Mouse (Mus musculus): Measurements from ENCODE around the gene Hoxb1. TPM values are rescaled to one million over a fixed set of nuclear protein-coding genes. Genes with fewer than 3 reads are reported as not detected.

Gene Hoxb1
- polyA plus RNA-seq, 1 experiment, result not detected

DNA sequence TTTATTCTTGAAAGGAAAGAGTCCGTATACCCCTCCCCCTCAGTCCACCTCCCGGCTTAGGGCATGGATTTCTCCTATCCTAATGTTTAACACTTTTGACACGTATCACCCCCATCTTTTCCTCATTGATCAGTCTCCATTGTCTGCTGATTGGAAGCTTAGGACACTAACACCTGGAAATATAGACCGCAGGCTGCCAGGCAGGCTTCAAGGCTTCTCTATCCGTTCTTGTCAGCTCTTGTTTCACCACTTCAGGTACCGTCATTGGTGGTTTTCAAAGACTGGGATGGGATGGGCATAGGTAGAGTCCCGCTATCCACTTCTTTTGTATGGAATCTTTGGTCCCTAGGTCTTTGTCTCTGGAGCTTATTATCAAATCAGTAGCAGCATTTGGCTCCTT lies 38.4 kb upstream of the Hoxb1 start:
- no peak for TF ChIP-seq GATA1 (IDR thresholded peaks at IDR 0.05; ENCODE audit: low read length)

DNA sequence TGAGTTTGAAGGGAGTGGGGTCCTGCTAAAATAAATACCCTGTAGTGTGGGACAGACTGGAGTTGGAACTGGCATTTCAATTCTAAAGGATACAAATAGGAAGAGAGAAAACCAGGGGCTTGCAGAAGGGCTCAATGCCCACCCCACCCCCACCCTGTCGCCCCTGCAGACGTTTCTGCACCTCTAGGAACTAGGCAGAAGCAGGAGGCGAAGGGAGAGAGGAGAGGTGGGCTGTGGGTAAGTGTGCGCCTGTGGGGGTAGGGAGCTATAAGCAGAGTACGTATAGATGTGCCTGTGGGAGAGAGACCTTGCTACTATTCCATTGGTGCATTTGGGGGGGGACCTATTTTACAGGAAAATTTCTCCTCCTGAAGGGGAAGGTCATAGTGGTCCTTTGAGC lies 37.8 kb upstream of the Hoxb1 start:
- TF ChIP-seq GATA1 (IDR thresholded peaks at IDR 0.05; ENCODE audit: low read length), result no peak

DNA sequence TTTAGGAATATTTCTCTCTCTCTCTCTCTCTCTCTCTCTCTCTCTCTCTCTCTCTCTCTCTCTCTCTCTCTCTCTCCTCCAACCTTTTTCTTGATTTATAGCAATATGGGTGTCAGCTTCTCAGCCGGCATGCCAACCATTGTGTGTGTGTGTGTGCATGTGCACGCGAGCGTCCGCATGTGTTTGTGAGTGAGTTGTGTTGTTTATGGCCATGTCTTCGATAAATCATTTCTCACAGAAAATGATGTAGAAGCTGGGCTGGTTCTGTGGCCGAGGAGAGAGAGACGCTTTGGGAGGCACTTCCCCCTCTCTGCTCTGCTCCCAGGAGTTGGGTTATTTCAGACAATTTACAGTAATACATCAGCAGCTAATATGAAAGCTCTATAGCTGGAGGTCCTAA lies 36.9 kb upstream of the Hoxb1 start:
- TF ChIP-seq GATA1 (IDR thresholded peaks at IDR 0.05; ENCODE audit: low read length), result no peak

DNA sequence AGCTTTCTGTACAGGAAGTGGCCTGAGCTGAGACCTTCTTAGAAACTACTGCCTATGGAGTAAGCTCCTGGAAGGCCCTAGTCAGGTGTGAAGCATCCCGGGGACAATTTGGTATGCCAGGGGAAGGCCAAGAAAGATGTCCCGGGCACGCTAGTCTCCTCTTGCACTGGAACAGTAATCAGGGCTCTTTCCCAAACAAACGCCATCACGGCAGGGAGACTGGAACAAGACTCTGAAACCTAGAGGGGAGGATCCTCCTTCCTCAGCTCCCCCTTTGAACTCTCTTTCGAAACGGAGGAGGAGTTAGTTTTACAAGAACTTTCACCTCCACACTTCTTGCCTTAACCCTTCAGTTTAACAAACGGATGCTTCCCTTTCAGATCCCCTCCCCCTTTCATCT lies 33.4 kb upstream of the Hoxb1 start:
- no peak for TF ChIP-seq GATA1 (IDR thresholded peaks at IDR 0.05; ENCODE audit: low read length)

DNA sequence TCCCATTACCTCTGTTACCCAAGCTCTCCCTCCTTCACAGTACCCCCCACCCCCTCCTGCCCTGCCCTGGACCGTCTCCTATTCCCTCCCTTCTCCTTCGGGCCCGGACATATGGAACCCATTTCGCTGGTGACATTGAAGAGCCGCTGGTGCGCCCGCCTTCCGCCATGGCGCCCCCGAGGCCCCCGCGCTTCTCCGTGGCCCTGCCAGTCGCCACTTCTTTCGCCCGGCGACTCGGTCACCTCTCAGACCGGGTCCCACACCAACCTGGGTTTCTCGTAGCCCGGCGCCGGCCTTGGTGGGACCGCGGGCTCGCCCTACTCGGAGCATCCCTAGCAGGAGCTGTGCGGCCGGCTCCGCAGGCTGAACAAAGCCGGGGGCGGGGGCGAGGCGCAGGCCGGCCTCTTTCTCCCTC lies 32.9 kb upstream of the Hoxb1 start:
- no peak for TF ChIP-seq GATA1 (IDR thresholded peaks at IDR 0.05; ENCODE audit: low read length)

DNA sequence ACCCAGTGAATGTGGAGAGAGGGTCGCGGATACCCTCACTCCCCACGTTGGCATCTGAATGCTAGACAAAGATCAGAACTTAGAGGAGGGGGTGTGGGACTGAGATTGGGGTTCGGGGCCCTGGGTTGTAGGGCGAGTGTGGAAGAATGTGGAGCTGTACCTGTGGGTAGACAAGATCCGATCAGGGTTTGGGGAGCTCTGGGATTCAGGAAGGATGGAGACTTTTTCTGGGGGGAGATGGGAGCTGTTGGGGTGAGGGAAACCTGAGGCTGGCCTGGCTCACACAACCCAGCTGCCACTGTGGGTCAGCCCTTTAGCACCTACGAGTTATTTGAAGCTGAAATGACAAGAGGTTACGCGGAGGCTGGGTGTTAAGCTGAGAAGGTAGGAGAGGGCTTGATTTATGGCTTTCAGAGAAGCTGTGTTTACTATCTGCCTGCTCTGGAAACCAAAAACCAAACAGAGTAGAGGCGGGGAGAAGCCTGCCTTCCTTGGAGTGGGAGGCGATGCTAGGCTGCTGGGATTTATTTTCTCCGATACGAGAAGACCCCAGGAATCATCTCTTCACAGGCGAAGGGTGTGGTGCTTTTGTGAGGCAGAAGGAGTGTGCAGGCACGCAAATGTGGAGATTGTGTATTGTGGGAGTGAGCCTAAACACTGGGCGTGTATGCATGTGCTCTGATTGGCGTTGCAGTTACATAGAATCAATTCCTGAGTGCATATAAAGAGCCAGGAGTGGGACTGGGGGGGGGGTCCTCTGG lies 32.1 kb upstream of the Hoxb1 start:
- no peak for TF ChIP-seq GATA1 (IDR thresholded peaks at IDR 0.05; ENCODE audit: low read length)

DNA sequence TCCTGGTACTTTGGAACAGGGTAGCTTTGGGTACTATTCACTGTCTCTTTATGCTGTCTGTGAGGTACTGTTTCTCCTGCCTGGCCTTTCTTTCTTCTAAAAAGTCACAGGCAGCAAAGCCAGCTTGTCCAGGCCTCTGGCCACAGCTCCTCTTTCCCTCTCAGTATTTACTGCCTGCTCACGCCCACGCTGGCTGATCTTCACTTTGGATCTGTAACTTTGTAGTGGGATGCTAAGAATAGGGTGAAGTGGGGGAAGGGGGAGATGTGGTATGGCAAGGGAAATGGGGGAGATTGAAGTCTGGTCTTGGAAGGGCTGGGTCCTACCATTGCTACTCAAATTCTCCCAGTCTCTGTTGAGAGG lies 31.6 kb upstream of the Hoxb1 start:
- TF ChIP-seq GATA1 (IDR thresholded peaks at IDR 0.05; ENCODE audit: low read length), result no peak

DNA sequence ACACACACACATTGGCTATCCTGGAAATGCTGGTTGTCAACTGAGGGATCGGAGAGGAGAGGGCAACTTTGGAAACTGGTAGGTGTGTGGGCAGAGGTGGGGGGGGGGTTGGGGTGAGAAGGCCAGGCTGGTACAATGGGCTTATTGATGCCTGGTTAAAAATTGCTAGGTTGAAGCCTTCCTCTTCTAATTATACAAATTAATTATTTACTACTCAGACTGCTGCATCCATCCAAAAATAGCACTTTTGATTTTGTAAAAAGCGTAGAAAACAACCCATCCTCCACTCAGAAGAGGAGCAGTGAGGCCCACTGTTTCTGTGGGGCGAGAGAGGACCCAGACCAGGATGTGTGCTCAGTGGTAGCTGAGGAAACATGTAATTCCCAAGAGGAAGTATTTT lies 30.6 kb upstream of the Hoxb1 start:
- no peak for TF ChIP-seq GATA1 (IDR thresholded peaks at IDR 0.05; ENCODE audit: low read length)

DNA sequence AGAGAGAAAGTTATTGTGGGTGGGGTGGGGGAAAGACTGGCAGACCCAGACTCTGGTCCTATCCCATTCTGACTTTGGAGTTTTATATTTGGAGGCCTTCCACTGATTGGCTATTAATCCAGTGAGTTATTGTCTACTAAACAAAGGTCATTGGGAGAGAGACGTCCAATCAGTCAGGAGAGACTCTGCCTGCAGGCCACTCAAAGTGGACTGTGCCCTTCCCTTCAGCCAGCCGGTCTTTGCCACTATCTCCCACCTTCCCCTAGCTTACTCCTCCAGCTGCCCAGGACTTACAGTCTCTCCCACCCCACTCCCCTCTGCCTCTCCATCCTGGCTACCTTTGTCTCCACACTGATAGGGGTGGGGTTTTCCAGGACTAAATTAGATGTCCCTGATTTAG lies 29.0 kb upstream of the Hoxb1 start:
- no peak for TF ChIP-seq GATA1 (IDR thresholded peaks at IDR 0.05; ENCODE audit: low read length)

DNA sequence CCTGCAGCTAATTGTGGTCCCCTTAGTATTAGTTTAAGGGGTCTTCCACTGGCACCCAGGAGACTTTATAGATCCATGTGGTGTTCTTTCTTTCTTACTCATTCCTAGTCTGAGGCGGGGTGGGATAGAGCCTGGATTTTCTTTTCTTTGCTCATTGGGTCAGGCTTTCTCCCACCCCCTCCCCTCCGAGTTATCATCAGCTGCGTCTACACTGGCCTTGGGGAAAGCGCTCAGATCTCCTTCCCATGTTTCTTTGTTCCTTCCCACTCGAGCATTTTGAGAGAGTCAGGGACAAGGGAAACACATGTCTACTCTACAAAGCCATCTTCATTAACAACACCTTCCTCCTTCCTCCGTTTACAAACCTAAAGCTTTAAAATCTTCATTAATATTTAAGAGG lies 28.5 kb upstream of the Hoxb1 start:
- no peak for TF ChIP-seq GATA1 (IDR thresholded peaks at IDR 0.05; ENCODE audit: low read length)

DNA sequence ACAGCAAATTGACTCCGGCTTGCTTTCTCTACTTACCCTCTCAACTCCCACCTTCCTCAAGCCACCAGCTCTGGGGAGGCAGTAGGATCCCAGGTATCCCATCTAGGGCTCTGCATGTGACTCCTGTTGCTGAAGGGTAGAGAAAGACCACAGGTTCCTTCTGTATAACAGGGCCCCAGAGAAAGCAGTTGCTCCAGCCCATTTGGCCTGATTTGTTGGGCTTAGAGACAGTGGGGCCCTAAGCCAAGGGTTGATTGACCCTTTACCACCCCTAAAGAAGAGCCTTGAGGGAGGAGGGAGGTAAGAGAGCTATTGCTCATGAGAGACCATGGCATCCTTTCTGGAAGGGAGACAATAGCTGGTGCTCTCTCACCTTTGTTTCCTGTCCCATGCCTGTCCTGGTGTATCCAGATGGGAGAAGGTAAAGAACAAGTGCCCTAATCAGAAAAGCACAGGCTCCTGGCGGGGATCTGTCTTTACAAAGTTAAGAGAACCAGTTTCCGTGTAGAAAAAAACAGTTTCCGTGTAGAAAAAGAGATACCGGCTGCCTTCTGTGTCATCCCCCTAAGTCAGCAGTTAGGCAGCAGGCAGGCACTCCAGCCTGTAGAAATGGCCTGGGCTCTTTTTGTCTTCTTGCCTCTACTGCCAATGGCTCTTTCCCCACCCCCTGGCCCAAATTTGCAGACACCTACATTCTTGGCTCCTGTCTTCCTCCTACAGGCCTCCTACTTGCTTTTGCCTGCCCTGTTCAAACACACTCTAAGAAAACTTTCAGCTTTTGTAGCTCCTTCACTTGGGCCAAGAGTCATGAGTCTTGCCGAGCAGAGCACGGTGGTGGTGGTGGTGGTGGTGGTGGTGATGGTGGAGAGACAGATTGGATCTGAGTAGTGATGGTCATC lies 26.3 kb upstream of the Hoxb1 start:
- TF ChIP-seq GATA1 (IDR thresholded peaks at IDR 0.05; ENCODE audit: low read length), result no peak

DNA sequence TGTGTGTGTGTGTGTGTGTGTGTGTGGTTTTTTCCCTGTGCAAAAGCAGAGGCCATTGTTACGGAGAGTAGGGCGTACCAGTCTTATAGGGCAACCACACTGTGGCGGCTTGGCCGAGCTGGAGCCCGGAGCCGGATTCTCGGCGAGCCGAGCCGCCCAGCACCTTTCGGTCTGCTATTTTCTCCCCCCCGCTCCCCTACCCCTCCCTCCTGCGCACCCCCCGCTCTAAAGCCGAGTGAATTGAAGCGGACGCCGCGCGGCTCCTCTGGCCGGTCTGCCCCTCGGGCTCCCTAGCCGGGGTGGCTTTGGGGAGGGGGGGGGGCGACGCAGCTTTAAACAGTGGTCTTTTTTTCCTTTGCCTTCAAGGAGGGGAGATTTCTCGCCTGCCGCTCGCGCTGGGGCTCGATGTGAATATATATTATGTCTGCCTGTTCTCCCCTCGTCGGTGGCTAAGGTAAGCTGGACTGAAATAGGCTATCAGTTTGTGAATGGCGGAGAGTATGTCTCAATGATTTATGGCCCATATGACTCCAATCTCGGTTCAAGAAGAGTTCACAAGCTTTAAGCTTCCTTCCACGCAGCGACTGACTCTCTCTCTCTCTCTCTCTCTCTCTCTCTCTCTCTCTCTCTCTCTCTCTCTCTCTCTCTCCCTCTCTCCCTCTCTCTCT lies 24.7 kb upstream of the Hoxb1 start:
- TF ChIP-seq GATA1 (IDR thresholded peaks at IDR 0.05; ENCODE audit: low read length), result no peak

DNA sequence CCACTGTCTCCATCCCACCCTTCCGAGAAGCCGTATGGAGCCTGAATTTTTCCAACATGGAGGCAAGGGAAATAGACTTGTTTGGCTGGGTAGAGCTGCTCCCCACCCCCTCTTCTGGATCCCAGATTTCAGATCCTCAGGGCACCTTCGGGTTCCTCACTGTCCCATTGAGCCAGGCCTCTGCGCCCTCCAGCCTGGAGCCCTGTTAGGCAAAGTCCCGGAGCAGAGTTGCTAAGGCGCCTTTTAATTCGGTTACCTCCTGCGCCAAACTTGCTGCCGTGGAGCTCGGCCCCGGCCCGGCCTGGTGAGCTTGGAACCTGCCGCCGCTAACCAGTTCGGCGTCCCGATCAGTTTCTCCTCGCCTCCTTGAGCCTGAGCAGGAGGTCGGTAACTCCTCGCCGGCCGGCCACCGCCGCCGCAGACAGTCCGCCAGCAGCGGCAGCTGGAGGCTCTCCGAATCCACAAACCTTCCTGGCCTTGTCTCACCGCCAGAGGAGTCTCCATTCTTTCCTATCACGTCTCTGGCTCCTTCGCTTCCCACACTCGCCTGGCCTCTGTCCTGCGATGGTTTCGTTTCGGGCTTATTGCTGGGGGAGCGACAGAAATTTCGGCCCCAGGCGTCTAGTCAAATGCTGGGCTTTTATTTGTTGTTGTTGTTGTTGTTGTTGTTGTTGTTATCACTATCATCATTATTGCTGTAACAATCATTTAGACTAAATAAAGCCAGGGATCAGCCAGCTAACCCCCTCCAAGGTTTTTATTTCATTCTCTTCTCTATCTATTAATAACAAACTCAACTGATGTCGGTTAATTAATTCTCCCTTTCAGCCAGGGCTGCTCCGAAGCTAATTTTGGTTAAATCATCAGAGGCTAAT lies 23.6 kb upstream of the Hoxb1 start:
- no peak for TF ChIP-seq GATA1 (IDR thresholded peaks at IDR 0.05; ENCODE audit: low read length)

DNA sequence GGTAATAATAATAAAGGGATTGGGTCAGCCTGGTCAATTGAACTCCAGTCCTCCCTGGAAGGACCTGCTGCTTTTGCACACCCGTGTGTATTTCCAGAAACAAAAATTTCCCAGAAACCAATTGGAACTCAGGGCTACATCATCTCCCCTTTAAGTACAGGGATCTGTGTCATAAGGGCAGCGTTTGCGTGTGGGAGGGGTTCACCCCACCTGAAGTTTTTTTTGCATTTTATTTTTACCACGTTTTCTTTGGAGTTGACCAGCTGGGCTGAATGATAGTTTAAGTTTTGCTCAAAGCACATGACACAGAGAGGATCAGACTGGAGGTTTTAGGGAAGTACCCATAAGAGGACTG lies 23.0 kb upstream of the Hoxb1 start:
- TF ChIP-seq GATA1 (IDR thresholded peaks at IDR 0.05; ENCODE audit: low read length), result no peak

DNA sequence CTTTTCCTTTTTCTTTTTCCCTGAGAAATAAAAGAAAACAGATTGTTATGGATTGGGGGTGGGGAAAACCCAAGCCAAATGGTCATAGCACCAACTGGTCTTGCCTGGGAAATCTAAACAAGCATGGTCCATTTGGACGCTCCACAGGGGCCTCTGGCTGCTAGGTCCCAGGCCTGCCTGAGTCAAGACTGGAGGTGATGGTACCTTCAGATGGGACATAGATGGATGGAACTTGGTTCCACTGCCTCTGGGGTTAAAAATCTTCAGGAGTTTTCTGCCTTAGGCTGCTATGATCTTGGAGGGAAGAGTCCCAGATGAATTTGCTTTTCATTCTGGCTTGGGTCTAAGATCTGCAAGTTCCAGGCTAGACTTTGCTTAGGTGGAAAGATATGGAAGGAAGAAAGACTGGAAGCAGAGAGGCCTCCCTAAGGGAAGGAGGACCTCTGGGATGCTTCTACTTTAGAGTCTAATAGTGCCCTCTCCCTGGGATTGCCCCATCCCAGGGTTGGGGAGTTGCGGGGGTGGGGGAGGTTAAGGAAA lies 22.3 kb upstream of the Hoxb1 start:
- TF ChIP-seq GATA1 (IDR thresholded peaks at IDR 0.05; ENCODE audit: low read length), result no peak
